Mouse (Mus musculus) gastrocnemius, postnatal 25 days (tissue): ENCODE data around the gene Gpr132. TPM values are rescaled to one million over a fixed set of nuclear protein-coding genes. Genes with fewer than 3 reads are reported as not detected.
"Not testable (repeated sequence)": the region's sequence is repeated elsewhere in the genome, so short reads cannot be mapped to it uniquely, and the experiment has no call there.

Source experiments
- DNase-seq: peaks from one replicate; pipeline ENCODE4 v3.0.0; 2022
- total RNA-seq, 2 experiments: library from RNA; stranded (reverse); gene quantifications; 1 replicate in 1 of 2; 2 replicates in 1 of 2; pipeline ENCODE4 v1.2.3; 2021

Gpr132 gene
- total RNA-seq, 2 experiments from 2014 or later: 0.11 TPM; not detected in 1

DNA sequence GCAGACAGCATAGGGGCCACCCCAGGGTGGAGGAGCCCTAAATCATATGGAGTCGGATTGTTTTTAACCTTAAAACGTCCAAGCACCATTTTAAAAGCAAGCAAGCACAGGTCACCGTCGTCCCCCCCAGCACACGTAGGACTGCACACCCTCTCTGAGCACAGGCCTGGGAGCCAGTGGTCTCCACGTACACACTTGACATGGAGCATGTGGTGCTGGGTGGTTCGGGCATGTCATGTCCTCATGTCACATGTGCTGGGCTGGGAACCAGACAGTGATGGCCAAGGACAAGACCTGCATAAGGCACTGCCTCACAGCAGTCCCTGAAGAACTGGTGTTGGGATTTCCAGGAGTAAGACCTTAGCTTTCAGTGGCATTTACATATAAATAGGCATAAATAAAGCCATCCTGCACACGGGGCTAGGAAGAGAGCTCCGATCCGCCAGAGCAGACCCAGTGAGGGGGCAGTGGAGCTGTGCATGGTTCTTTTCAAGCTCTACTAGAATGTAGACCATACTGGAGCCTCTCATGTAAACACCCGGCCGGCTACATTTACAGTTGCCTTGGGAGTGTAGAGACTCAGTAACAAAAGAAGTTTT lies 47.5 kb downstream of the Gpr132 start:
- no peak for DNase-seq

DNA sequence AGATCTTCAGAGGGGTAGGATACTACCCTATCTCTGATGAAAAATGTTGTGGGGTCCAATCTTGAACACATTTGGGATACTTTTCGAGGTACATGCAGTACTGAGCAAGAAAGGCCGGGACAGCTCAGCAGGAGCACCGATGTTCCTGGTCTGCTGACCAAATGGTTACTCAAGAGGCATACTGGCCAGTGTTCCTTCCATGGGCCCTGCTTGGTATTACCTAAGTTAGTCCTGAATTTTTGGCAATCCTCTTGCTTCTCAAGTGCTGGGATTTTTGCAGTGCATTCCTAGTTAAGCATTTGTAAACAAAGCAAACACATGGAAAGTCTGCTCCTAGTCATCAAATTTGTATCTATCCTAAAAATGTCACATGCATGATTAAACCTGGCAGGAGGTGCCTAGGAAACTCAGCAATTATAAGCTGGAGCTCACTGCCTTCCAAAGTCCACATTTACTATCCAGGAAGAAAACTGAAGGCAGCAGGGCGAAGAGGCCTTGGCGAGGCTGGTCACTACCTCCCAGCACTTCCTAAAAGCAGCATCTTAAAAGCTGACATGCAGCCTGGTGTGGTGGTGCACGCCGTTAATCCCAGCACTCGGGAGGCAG lies 48.9 kb downstream of the Gpr132 start:
- no peak for DNase-seq

- DNase-seq: not testable (repeated sequence)
These were observed 51.2 kb downstream of the Gpr132 start for GRCm38 (mm10) chr12:112816866-112817265.

- no peak for DNase-seq
These were observed 51.7 kb downstream of the Gpr132 start for GRCm38 (mm10) chr12:112816294-112816693.

DNA sequence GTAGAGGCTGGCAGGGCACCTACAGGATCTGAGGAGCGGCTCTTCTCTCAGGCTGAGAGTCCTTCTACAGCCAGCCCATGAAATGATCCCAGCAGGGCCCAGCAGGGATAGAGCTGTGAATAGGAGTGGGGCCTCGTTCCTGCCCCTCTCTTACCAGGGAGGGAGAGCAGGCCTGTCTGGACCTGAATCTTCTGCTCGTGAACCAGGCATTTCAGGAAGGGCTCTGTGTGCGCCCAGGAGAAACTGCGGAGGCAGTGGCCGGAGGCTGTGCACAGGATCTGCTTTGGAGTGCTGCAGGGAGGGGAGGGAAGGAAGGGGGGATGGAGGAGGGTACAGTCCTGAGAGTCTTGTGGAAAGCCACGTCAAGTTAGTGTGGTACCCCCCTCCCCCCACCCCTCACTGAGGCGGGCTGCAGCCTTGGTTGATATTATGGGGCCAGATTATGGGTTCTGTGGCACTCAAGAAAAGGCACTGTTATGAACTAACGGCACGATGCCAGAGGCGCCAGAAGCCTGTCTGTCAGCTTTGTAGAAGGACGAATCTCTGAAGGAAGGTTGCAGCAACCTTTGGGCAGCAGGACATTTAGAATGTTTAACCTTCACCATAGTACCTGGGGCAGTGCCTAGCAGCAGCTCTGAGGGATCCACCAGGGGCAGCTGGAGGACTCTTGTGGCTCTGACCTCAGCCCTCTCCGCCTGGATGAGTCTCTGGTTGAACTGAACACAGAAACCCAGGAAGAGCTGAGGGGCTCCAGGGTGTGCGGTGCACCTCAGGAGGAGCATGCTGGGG lies 53.2 kb downstream of the Gpr132 start:
- no peak for DNase-seq

- DNase-seq: no peak
These were observed 54.7 kb downstream of the Gpr132 start for GRCm38 (mm10) chr12:112813370-112813769.

- DNase-seq: no peak
These were observed 57.7 kb downstream of the Gpr132 start for GRCm38 (mm10) chr12:112810092-112810885.

- no peak for DNase-seq
These were observed 58.4 kb downstream of the Gpr132 start for GRCm38 (mm10) chr12:112809641-112810040.

DNA sequence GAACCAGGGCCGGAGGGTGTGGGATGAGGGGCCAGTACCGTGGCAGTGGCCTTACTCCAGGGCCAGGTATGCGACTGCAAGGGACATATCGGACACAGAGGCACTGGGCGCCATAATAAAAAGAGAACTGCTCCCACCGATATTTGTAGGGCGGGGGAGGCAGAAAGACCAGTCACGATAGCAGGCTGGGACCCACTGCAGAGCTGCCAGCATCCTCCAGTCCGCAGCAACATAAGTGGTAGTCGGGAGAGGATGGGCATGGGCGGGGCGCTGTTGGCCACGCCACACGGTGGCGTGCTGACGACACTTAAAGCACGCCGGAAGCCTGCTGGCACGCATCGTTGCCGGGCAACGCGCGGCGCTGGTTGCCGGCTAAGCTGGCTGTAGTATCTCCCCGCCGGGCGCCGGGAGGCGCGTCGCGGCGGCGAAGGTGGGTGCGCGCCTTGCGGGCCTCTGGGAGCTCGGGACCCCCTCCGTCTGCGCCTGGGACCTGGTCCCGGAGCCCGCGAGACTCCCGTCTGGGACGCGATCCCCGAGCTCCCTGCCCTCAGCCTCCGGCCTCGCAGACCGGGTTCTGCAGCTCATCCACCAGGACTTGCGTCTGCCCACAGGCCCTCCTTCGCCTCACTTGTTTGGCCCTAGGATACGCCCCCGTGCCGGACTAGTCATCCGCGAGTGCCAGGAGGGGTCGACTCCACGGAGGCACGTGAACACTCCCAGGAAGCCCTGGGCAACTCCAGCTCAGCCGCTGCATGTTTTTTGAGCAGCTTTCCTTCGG lies 59.3 kb downstream of the Gpr132 start, which contains the start of gene Clba1:
Clba1 (plus strand) TSS at position 351 of the 778 bp plus-strand sequence.
- DNase-seq: peak; percentile 88

DNA sequence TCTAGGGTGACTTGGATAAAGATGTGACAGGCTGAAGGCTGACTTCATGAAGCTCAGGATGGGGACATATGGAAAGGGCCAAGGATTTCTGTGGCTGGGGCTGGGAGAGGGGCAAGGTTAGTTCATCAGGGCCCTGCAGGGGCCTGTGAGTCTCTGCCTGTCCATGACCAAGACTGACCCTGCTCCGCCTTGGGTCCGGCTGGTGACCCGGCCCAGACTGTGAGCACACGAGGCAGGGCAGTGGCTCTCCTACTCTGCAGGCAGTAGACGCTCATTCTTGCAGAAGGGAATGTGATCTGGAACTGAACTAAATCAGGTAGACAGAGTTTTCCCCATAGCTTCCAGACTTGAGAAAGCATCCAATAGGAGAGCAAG lies 59.8 kb downstream of the Gpr132 start:
- DNase-seq: no peak

GRCm38 (mm10) chr12:112807796-112808195 lies 60.2 kb downstream of the Gpr132 start:
- no peak for DNase-seq

DNA sequence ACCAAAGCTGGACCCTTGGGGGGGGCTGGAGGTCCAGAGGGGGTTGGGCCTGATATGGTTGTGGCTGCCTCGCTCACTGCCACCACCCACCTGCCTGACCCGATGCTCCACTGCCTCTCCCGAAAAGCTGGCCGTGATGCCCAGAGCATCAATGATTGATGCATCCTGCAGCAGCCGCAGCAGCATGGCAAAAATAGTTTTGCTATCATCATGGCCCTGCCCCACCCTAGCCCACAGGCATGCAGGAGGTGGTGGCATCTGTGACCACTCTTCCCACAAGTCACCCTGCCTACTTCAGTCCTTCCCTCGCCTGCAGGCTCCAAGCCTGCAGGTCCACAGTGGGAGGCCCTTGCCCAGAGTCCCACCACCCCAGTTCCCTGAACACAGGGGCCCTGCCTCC lies 62.0 kb downstream of the Gpr132 start:
- DNase-seq: no peak

- DNase-seq: no peak
These were observed 64.0 kb downstream of the Gpr132 start for GRCm38 (mm10) chr12:112804046-112804445.

- DNase-seq: no peak
These were observed 65.1 kb downstream of the Gpr132 start for GRCm38 (mm10) chr12:112802917-112803316.

GRCm38 (mm10) chr12:112801864-112802846 lies 65.9 kb downstream of the Gpr132 start, which contains the start of gene Ahnak2:
TSS of gene Ahnak2 (minus strand) at chr12:112802657.
- peak; percentile 45 for DNase-seq

Other genes with a start within 250 kb of the Gpr132 start
- 100 to 1,000 TPM; 887 to 928 TPM for gene Adssl1, start 248.2 kb downstream of the Gpr132 start, total RNA-seq
- 10 to 100 TPM; 13.4 to 16.1 TPM for gene Siva1, start 223.5 kb downstream of the Gpr132 start, total RNA-seq
- gene Akt1, start 193.3 kb downstream of the Gpr132 start, total RNA-seq: 10 to 100 TPM; 63.5 to 69.7 TPM
- 1 to 10 TPM; 1.2 to 1.9 TPM for gene Zbtb42, start 189.4 kb downstream of the Gpr132 start, total RNA-seq
- 1 to 10 TPM; 8.8 to 9.1 TPM for gene Cep170b, start 147.8 kb downstream of the Gpr132 start, total RNA-seq
- 1 to 10 TPM; 3.5 to 3.9 TPM for gene Pld4, start 107.6 kb downstream of the Gpr132 start, total RNA-seq
- gene Ahnak2, start 65.6 kb downstream of the Gpr132 start, total RNA-seq: 10 to 100 TPM in 1 of 2 experiments, 1 to 10 TPM in 1; 4.9 to 11.8 TPM
- under 1 TPM; 0.46 to 0.96 TPM for gene Clba1, start 59.3 kb downstream of the Gpr132 start, total RNA-seq
- gene Cdca4, start 38.8 kb downstream of the Gpr132 start, total RNA-seq: 1 to 10 TPM; 3.4 to 3.5 TPM
- gene Jag2, start 61.5 kb upstream of the Gpr132 start, total RNA-seq: 10 to 100 TPM; 20.4 to 21.8 TPM
- 1 to 10 TPM; 8.7 to 9.1 TPM for gene Nudt14, start 73.9 kb upstream of the Gpr132 start, total RNA-seq
- gene Btbd6, start 108.3 kb upstream of the Gpr132 start, total RNA-seq: 10 to 100 TPM; 12.6 to 13.1 TPM
- 10 to 100 TPM; 19.3 to 19.4 TPM for gene Brf1, start 132.5 kb upstream of the Gpr132 start, total RNA-seq
- gene Pacs2, start 146.3 kb upstream of the Gpr132 start, total RNA-seq: 10 to 100 TPM; 34.7 to 38.5 TPM
- not detected for gene Tex22, start 206.3 kb upstream of the Gpr132 start, total RNA-seq
- gene Mta1, start 230.1 kb upstream of the Gpr132 start, total RNA-seq: 10 to 100 TPM; 29.3 to 34.4 TPM